Mouse (Mus musculus) heart, embryonic 12.5 days (tissue): ENCODE measurements around the gene Tiam1. TPM values are rescaled to one million over a fixed set of nuclear protein-coding genes. Genes with fewer than 3 reads are reported as not detected.

Experiments
- ATAC-seq: fragments of 200-750 bp; cut with Nextera tagmentation; 2 replicates; pipeline ENCODE4 v1.8.0; 2017; ENCODE audit warnings: moderate TSS enrichment, moderate library complexity; ENCODE audit not compliant: insufficient number of reproducible peaks, low FRiP score
- H3K27ac ChIP-seq: fragments of 300-500 bp; sonication (generic); 2 replicates; pipeline ENCODE4 v1.5.1; 2016; ENCODE audit warnings: mild to moderate bottlenecking, moderate library complexity; ENCODE audit not compliant: poor library complexity, severe bottlenecking
- H3K27me3 ChIP-seq: fragments of 300-500 bp; sonication (generic); replicated peaks from 2 replicates; pipeline ENCODE4 v1.6.1; 2016; ENCODE audit warnings: mild to moderate bottlenecking, moderate library complexity
- H3K36me3 ChIP-seq: fragments of 300-500 bp; sonication (generic); 2 replicates; pipeline ENCODE4 v1.6.1; 2016; ENCODE audit warnings: mild to moderate bottlenecking, moderate library complexity
- H3K4me1 ChIP-seq: fragments of 300-500 bp; sonication (generic); replicated peaks from 2 replicates; pipeline ENCODE4 v1.6.1; 2016; ENCODE audit warnings: mild to moderate bottlenecking
- H3K4me2 ChIP-seq: fragments of 300-500 bp; sonication (generic); 2 replicates; pipeline ENCODE4 v1.6.1; 2016; ENCODE audit warnings: mild to moderate bottlenecking, moderate library complexity
- H3K4me3 ChIP-seq: fragments of 300-500 bp; sonication (generic); 2 replicates; pipeline ENCODE4 v1.5.1; 2016; ENCODE audit warnings: mild to moderate bottlenecking
- H3K9ac ChIP-seq: fragments of 300-500 bp; sonication (generic); 2 replicates; pipeline ENCODE4 v1.6.1; 2016; ENCODE audit warnings: mild to moderate bottlenecking, moderate library complexity
- H3K9me3 ChIP-seq: fragments of 300-500 bp; sonication (generic); replicated peaks from 2 replicates; pipeline ENCODE4 v1.6.1; 2016; ENCODE audit warnings: mild to moderate bottlenecking, moderate library complexity
- WGBS: fragments of 180-500 bp; shearing (Covaris S2); methylation state at CpG from one replicate; pipeline ENCODE4 v1.1.7; 2016; 5-methylcytosine and 5-hydroxymethylcytosine counted together
- polyA plus RNA-seq: library from polyadenylated mRNA; unstranded; fragments of >200 nt; fragmentation: Nextera tagmentation; extraction: Ambion mirVana; gene quantifications from 2 replicates; pipeline ENCODE4 v1.2.1, GENCODE M21; 2016

Tiam1 gene
- polyA plus RNA-seq, 1 experiment from 2014 or later = 16.9 TPM

DNA sequence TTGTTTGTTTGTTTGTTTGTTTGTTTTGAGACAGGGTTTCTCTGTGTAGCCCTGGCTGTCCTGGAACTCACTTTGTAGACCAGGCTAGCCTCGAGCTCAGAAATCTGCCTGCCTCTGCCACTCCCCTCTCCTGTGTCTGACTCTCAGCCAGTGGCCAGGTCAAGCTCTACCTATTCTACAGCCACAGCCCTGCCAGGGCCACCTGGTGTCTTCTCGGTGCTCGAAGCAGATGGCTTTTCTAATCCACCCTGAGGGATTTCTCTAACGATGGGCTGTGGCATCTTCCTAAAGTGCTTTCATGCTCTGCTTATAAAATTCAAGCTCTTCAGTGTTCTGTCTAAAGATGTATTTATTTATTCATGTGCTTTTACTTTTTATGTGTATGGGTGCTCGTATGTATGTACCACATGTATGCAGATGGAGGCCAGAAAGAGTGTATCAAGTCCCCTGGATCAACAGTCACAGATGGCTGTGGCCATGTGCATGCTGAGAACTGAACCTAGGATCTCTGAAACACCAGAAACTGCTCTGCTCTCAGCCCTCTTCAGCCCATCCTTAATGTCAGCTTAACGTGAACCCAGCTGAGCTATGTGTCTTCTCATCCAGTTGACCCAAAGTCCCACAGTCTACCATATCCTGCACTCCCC lies 117.9 kb downstream of the Tiam1 start:
- H3K36me3 ChIP-seq = 0 out of 2 replicates have a peak, but pooled peaks cover 3% of the 10 kb centered on the region
- H3K9me3 ChIP-seq = no peaks in the 10 kb centered on the region
- ATAC-seq = no peak
- H3K4me3 ChIP-seq = no peak overlapping the region
- H3K27me3 ChIP-seq = no peaks in the 10 kb centered on the region
- H3K4me2 ChIP-seq = no peak overlapping the region
- H3K4me1 ChIP-seq = no peaks in the 10 kb centered on the region; the same call in 1 of the 2 replicates
- WGBS = 95% methylated on average over 6 of the region's 6 CpGs
- no peak overlapping the region for H3K9ac ChIP-seq
- no peak overlapping the region for H3K27ac ChIP-seq

DNA sequence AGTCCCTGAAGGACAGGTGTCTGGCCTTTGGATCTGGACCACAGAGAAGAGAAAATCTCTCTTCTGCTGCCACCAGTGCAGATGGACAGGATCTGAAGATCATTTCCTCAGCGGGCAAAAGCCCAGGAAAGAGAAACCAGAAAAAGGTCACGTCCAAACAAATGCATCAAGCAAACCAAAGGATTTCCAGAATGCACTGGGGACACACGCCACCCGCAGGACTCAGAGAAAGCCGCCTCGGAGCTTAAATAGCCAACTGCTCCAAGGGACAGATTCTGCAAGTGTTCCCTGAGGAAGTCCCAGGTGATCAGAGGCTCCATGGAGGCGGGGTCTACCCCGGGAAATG lies 119.9 kb downstream of the Tiam1 start:
- ATAC-seq = no peak
- no peak overlapping the region for H3K4me2 ChIP-seq
- H3K9ac ChIP-seq = no peak overlapping the region
- no peak overlapping the region for H3K27ac ChIP-seq
- WGBS = 83% methylated on average over 8 of the region's 8 CpGs
- no peaks in the 10 kb centered on the region for H3K27me3 ChIP-seq
- H3K4me3 ChIP-seq = no peak overlapping the region
- H3K36me3 ChIP-seq = no peaks in the 10 kb centered on the region
- no peaks in the 10 kb centered on the region for H3K9me3 ChIP-seq
- no peaks in the 10 kb centered on the region; the same call in 1 of the 2 replicates for H3K4me1 ChIP-seq

DNA sequence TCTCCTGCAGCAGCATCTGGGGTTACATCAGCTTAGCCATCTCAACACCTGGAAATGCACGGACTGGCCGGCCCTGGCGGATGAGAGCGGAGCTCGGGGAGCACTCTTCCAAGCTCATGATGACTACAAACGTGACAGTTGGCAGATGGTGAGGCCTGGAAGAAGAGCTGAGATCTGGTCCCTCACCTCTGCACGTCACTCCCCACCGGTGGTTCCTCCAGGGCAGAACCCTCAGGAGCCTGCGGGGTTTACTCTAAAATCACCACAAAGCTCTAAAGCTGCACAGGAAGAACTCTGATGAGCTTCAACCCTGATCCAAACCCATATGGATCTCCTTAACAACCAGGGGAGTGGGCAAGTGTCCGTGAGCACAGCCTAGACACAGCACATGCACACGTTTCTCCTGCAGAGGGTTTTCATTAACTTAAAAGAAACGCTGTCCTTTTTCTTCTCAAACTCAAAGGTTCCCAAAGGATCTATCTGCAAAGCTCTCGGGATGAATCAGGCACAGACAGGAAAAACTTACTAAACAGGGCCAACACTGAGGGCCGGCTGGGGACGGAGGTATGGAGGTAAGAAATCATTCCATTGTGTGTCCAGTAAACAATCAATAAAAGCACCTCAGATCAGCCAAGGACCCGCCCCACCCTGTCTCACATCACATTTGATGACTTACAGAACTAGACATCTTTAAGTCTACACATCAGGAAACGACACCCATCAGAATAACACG lies 120.5 kb downstream of the Tiam1 start:
- Histone ChIP-seq H3K4me2 (no peak overlapping the region), H3K4me1 (peaks cover 4% of the 10 kb centered on the region; the same call in 1 of the 2 replicates), H3K9ac (no peak overlapping the region), H3K27ac (no peak overlapping the region), H3K27me3 (no peaks in the 10 kb centered on the region), H3K36me3 (no peaks in the 10 kb centered on the region), H3K9me3 (no peaks in the 10 kb centered on the region), H3K4me3 (no peak overlapping the region)
- 77% methylated on average over 18 of the region's 18 CpGs for WGBS
- no peak for ATAC-seq

DNA sequence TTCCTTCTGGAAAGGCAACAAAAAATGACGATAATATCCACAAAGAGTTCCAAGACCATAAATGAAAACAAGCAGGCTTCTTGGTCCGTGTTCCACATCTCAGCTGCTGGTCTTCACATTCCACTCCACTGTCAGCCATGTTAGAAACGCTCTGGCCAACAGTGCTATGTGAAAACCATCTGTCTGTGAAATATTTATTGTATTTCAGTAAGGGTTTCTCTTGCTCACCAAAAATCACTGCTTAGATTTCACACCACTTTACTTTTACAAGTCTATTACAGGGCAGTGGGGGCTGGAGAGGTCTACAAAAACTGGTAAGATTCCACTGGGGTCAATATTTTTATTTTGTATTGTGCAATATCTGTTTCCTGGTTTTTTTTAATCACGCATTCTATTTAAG lies 127.5 kb downstream of the Tiam1 start:
- Histone ChIP-seq H3K27ac (no peak overlapping the region), H3K9ac (no peak overlapping the region), H3K4me2 (no peak overlapping the region), H3K36me3 (no peaks in the 10 kb centered on the region), H3K4me1 (peaks cover 24% of the 10 kb centered on the region), H3K27me3 (no peaks in the 10 kb centered on the region), H3K4me3 (no peak overlapping the region), H3K9me3 (no peaks in the 10 kb centered on the region)
- ATAC-seq = no peak
- WGBS = 54% methylated on average over 4 of the region's 4 CpGs

DNA sequence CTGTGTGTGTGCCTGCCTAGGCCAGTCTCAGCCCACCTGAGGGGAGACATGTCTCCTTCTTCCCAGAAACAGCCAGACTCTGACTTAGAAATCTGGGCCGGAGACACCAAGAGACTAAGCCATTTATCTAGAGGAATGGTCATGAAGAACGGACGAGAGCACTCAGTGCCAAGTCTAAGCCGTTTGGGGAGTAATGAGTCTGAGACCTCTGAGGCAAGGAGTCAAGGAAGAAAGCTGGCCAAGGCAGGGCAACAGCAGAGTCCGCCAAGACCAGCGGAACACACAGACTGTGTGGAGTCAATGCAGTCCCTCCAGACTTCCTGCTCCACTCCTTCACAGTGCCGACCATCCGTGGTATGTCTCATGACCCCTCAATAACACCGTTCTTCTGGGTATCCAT lies 129.0 kb downstream of the Tiam1 start:
- Histone ChIP-seq H3K9me3 (no peaks in the 10 kb centered on the region), H3K27ac (no peak overlapping the region), H3K4me3 (no peak overlapping the region), H3K9ac (no peak overlapping the region), H3K4me1 (peaks cover 24% of the 10 kb centered on the region), H3K27me3 (no peaks in the 10 kb centered on the region), H3K4me2 (no peak overlapping the region), H3K36me3 (0 out of 2 replicates have a peak, but pooled peaks cover 3% of the 10 kb centered on the region)
- ATAC-seq = peak; percentile 34; the same call in 1 of the 2 replicates
- WGBS = 80% methylated on average over 9 of the region's 9 CpGs

DNA sequence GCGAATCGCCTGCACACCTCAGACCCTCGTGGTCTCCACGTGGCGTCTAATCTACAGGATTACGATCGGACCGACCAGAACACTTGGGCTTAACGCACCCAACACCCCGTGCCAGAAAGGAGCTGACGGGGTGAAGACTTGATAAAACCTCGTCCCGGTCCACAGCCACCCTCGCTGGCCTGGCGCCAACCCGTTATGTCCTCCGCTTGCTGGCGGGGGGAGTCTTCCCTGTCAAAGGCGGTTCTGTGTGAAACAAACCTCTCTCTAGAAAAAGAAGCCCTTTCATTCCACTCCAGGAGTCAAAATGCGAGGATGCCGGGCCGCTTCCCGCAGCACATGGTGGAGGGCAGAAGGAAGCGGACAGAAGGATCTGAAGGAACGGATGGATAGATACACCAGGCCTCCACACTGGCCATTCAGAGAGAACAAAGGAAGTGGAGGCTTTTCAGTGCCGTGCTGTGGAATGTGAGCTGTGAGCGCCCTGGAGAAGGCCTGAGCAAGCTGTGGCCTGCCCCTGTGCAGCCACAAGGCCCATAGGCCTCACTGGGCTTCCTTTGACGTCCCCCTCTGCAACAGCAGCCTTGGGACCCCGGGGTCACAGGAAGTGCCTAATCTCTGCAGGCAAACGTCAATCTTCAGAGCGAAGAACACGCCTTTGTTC lies 131.9 kb downstream of the Tiam1 start:
- Histone ChIP-seq H3K36me3 (0 out of 2 replicates have a peak, but pooled peaks cover 3% of the 10 kb centered on the region), H3K27me3 (no peaks in the 10 kb centered on the region), H3K4me3 (no peak overlapping the region), H3K27ac (peak overlapping the region; percentile 52), H3K9ac (no peak overlapping the region), H3K4me1 (peaks cover 17% of the 10 kb centered on the region), H3K9me3 (no peaks in the 10 kb centered on the region), H3K4me2 (no peak overlapping the region)
- ATAC-seq = peak; percentile 59
- WGBS = 58% methylated on average over 32 of the region's 32 CpGs

DNA sequence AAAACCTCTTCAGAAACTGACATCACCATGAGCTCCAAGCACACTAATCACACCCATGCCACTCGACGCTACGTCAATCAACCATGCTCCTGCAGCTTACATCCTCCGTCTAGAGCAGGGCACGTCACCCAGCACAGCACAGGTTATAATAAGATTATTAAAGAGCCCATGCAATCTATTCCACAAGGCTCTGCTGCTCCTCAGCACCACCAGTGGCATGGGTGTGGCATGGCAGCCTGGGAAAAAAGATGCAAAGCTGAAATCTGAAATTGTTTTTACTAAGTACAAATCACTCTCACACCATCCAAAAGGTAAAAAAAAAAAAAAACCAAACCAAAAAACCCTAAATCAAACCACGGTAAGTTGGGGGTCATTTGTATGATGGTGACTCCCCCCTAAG lies 135.1 kb downstream of the Tiam1 start:
- Histone ChIP-seq H3K4me2 (no peak overlapping the region), H3K4me3 (no peak overlapping the region), H3K4me1 (peaks cover 12% of the 10 kb centered on the region), H3K9me3 (no peaks in the 10 kb centered on the region), H3K27ac (no peak overlapping the region), H3K9ac (no peak overlapping the region), H3K36me3 (0 out of 2 replicates have a peak, but pooled peaks cover 3% of the 10 kb centered on the region), H3K27me3 (no peaks in the 10 kb centered on the region)
- ATAC-seq = no peak
- WGBS = 76% methylated on average over 6 of the region's 6 CpGs

DNA sequence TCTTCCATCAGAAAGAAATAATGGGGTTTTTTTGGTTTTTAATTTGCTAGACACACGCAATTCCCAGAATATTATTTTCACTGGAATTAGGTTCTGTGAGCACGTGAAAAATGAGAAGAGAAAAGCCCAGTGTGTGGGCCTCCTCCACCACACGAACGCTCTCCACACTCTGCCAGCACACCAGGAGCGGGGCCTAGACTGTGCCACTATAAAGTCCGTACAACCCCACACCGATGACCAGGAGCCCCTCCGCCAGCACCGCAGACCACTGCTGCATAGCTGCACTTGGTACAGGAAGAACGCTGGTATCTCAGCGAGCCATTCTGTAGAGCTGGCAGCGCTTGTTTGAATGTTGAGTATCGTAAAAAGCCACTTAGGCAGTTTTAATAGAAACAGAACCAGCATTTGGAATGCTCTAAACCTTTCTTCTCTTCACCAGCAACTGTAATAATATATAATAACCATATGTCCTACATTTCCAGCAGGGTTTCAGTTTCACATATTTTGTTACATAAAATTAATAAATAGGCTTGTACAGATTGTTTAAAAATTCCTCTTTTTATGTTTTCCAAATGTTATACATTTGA lies 136.1 kb downstream of the Tiam1 start:
- Histone ChIP-seq H3K27me3 (no peaks in the 10 kb centered on the region), H3K4me1 (peaks cover 10% of the 10 kb centered on the region), H3K9ac (no peak overlapping the region), H3K4me3 (no peak overlapping the region), H3K9me3 (no peaks in the 10 kb centered on the region), H3K27ac (no peak overlapping the region), H3K36me3 (0 out of 2 replicates have a peak, but pooled peaks cover 3% of the 10 kb centered on the region), H3K4me2 (no peak overlapping the region)
- ATAC-seq = no peak
- WGBS = 89% methylated on average over 13 of the region's 13 CpGs

DNA sequence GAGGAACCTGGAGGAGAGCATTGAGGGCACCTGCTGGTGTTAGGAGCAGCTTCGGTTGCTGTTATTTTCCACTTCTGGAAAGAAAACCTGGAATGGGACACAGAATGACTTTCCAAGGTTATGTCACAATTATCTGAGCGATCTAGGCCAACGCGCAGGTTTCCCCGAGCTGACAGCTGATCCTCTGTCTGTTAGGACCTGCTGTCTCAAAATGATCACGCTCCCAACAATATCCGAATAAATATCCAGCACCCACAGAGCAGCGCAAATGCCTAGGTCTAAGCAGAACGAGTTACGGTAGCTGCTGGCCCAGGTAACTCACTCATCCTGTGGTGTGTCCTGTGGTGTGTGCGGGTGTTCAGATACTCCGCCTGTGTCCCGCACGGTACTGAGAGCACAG lies 140.0 kb downstream of the Tiam1 start:
- peaks cover 7% of the 10 kb centered on the region; the same call in 1 of the 2 replicates for H3K9me3 ChIP-seq
- no peaks in the 10 kb centered on the region for H3K4me1 ChIP-seq
- H3K4me3 ChIP-seq = no peak overlapping the region
- no peaks in the 10 kb centered on the region for H3K27me3 ChIP-seq
- H3K36me3 ChIP-seq = no peaks in the 10 kb centered on the region
- WGBS = 92% methylated on average over 14 of the region's 14 CpGs
- no peak overlapping the region for H3K4me2 ChIP-seq
- no peak overlapping the region for H3K9ac ChIP-seq
- no peak for ATAC-seq
- H3K27ac ChIP-seq = no peak overlapping the region

DNA sequence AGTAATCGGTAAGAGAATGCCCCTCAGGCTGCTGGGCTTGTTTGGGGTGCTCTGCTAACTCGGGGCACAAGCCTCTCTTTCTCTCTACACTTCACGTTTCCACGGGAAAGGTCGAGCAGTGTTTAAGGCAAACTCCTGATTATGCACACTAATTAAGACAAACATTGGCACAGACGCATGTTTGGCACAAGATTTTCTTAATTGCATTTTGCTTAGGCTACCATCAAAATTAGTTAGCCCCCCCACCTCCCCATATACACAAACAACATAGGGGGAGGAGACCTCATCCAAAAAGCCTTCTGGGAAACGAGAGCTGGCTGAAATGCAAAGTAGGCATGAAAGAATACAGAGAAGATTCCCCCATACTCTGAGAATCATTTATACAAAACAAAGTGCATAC lies 148.4 kb downstream of the Tiam1 start:
- Histone ChIP-seq H3K4me3 (no peak overlapping the region), H3K27ac (no peak overlapping the region), H3K9ac (no peak overlapping the region), H3K36me3 (peaks cover 3% of the 10 kb centered on the region), H3K4me1 (peaks cover 36% of the 10 kb centered on the region), H3K4me2 (no peak overlapping the region), H3K9me3 (peaks cover 11% of the 10 kb centered on the region; the same call in 1 of the 2 replicates), H3K27me3 (no peaks in the 10 kb centered on the region)
- WGBS = 85% methylated on average over 7 of the region's 7 CpGs
- ATAC-seq = no peak
